ENCODE assay signal across 38 mouse cellular contexts in the genomic region with DNA sequence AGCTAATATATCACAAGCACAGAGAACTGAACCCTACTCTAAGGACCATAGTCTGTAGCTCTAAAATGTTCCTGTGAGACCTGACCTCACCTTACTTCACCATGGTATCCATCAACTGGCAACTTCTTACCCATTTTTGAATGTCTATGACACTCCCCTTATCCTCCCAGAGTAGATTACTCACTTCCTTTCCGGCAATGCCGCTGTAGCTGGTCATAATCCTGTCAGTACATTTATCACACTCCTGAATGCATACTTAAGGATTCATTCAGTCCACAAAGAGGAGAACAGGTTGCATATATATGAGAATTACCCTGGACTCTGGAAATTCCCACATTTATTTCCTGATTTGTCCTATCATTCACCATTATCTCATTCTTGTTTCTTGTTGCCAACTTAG. TPM values are rescaled to one million over a fixed set of nuclear protein-coding genes. Genes with fewer than 3 reads are reported as not detected.
"Had no signal": no experiment of that assay in that cellular context is flagged by ENCODE, and none has a peak within 500 bp of the region (broad histone marks: within the 10 kb centered on the region; RNA-seq: fewer than 3 reads in every experiment).

No protein-coding gene starts in this region.

- H3K9me3 ChIP-seq: limb, embryonic 10.5 days; limb, embryonic 12.5 days; limb, embryonic 13.5 days; limb, embryonic 15.5 days; liver, embryonic 12.5 days; liver, embryonic 13.5 days; liver, embryonic 15.5 days; lung, embryonic 15.5 days; megakaryocyte, embryonic 14.5 days; midbrain, embryonic 10.5 days; midbrain, embryonic 12.5 days; midbrain, embryonic 13.5 days; midbrain, embryonic 15.5 days had no signal

- H3K27me3 ChIP-seq: limb, embryonic 12.5 days; limb, embryonic 13.5 days; limb, embryonic 15.5 days; liver, embryonic 12.5 days; liver, embryonic 13.5 days; liver, embryonic 15.5 days; lung, embryonic 15.5 days; megakaryocyte, embryonic 14.5 days had no signal

- H3K36me3 ChIP-seq: limb, embryonic 10.5 days; limb, embryonic 12.5 days; limb, embryonic 13.5 days; limb, embryonic 15.5 days; liver, embryonic 12.5 days; liver, embryonic 13.5 days; liver, embryonic 15.5 days; lung, embryonic 15.5 days; midbrain, embryonic 10.5 days; midbrain, embryonic 12.5 days; midbrain, embryonic 13.5 days; midbrain, embryonic 15.5 days had no signal

- H3K27ac ChIP-seq: left cerebral cortex, adult 2 months; limb, embryonic 10.5 days; limb, embryonic 12.5 days; limb, embryonic 13.5 days; limb, embryonic 15.5 days; liver, embryonic 12.5 days; liver, embryonic 13.5 days; liver, embryonic 14.5 days; liver, embryonic 15.5 days; lung, embryonic 15.5 days; macrophage; midbrain, embryonic 10.5 days; midbrain, embryonic 12.5 days; midbrain, embryonic 13.5 days; midbrain, embryonic 15.5 days had no signal

- ATAC-seq: liver, embryonic 12.5 days; liver, postnatal 0 days; lung, postnatal 0 days; midbrain, embryonic 13.5 days; midbrain, embryonic 15.5 days; midbrain, embryonic 16.5 days had no signal

- H3K4me3 ChIP-seq: left cerebral cortex, adult 2 months; limb, embryonic 10.5 days; limb, embryonic 12.5 days; limb, embryonic 13.5 days; limb, embryonic 15.5 days; liver, embryonic 12.5 days; liver, embryonic 13.5 days; liver, embryonic 15.5 days; lung, embryonic 15.5 days; megakaryocyte, embryonic 14.5 days; midbrain, embryonic 10.5 days; midbrain, embryonic 12.5 days; midbrain, embryonic 13.5 days; midbrain, embryonic 15.5 days; myocyte had no signal

- DNase-seq: left cerebral cortex, postnatal 4 days; liver; liver, embryonic 13.5 days; liver, postnatal 0 days; lung, adult 18-20 months; lung, adult 2 months; lung, embryonic 14.5 days; lung, postnatal 10 days; lung, postnatal 14 days; lung, postnatal 36 days; lung, postnatal 4 days; midbrain, embryonic 14.5 days had no signal

- H3K9ac ChIP-seq: limb, embryonic 12.5 days; limb, embryonic 13.5 days; limb, embryonic 15.5 days; liver, embryonic 12.5 days; liver, embryonic 13.5 days; liver, embryonic 14.5 days; liver, embryonic 15.5 days; liver, postnatal 0 days; lung, embryonic 14.5 days; lung, embryonic 15.5 days; midbrain, embryonic 12.5 days; midbrain, embryonic 13.5 days; midbrain, embryonic 15.5 days had no signal

- H3K4me2 ChIP-seq: limb, embryonic 12.5 days; limb, embryonic 13.5 days; limb, embryonic 15.5 days; liver, embryonic 11.5 days; liver, embryonic 12.5 days; liver, embryonic 13.5 days; liver, embryonic 15.5 days; lung, embryonic 14.5 days; lung, embryonic 15.5 days; midbrain, embryonic 11.5 days; midbrain, embryonic 12.5 days; midbrain, embryonic 13.5 days; midbrain, embryonic 15.5 days had no signal

RNA-seq across cellular contexts. Expression of a gene that starts 48.8 kb away (rescaled TPM):
- polyA plus RNA-seq: limb, embryonic 10.5 days; limb, embryonic 11.5 days; limb, embryonic 12.5 days; limb, embryonic 13.5 days; limb, embryonic 14.5 days; limb, embryonic 15.5 days; liver, adult 2 months; liver, embryonic 11.5 days; liver, embryonic 12.5 days; liver, embryonic 13.5 days; liver, embryonic 14.5 days; liver, embryonic 15.5 days; liver, embryonic 16.5 days; liver, postnatal 0 days; lung, adult 2 months; lung, embryonic 14.5 days; lung, embryonic 15.5 days; lung, embryonic 16.5 days; lung, postnatal 0 days; macrophage; midbrain, embryonic 10.5 days; midbrain, embryonic 11.5 days; midbrain, embryonic 12.5 days; midbrain, embryonic 13.5 days; midbrain, embryonic 14.5 days; midbrain, embryonic 15.5 days; midbrain, embryonic 16.5 days; midbrain, postnatal 0 days; myocyte had no signal
